Mouse (Mus musculus) brain, embryonic 14.5 days (tissue): ENCODE measurements around the gene Ccdc12.

ENCODE experiments used
- CTCF ChIP-seq: fragments of 200-500 bp; IDR thresholded peaks from 2 replicates; pipeline ENCODE4 v1.5.1; 2012; ENCODE audit warnings: inconsistent platforms, mild to moderate bottlenecking, moderate library complexity, borderline replicate concordance; ENCODE audit not compliant: insufficient read depth, insufficient read length; ENCODE audit errors: extremely low read depth
- POLR2A ChIP-seq: fragments of 200-500 bp; IDR thresholded peaks from 2 replicates; pipeline ENCODE4 v1.6.1; 2012; ENCODE audit warnings: mild to moderate bottlenecking, inconsistent platforms, borderline replicate concordance; ENCODE audit not compliant: poor library complexity, insufficient read depth, insufficient read length, severe bottlenecking; ENCODE audit errors: extremely low read depth

GRCm38 (mm10) chr9:110760886-110761285 is 104.6 kb downstream of the Ccdc12 start:
- TF ChIP-seq CTCF (no peak), POLR2A (no peak)
